Mouse (Mus musculus): ENCODE results near the gene Slc25a20.
A peak's percentile ranks its signal among the peaks of the same experiment; 100 is the strongest.

Gene Slc25a20

GRCm38 (mm10) chr9:108687181-108687580, 25.3 kb downstream of the Slc25a20 start:
- DNase-seq (ENCODE audit: low spot score) = no peak

GRCm38 (mm10) chr9:108687686-108688085, 25.8 kb downstream of the Slc25a20 start:
- DNase-seq (ENCODE audit: low spot score) = no peak

- DNase-seq (ENCODE audit: low spot score) = no peak
Observed at GRCm38 (mm10) chr9:108688451-108688850, 26.6 kb downstream of the Slc25a20 start.

- no peak for DNase-seq (ENCODE audit: low spot score)
Observed at GRCm38 (mm10) chr9:108689106-108689505, 27.2 kb downstream of the Slc25a20 start, which contains the start of gene Prkar2a. Prkar2a (plus strand) TSS chr9:108689314.

- DNase-seq (ENCODE audit: low spot score) = no peak
Observed at GRCm38 (mm10) chr9:108689993-108690392, 28.1 kb downstream of the Slc25a20 start.

- DNase-seq (ENCODE audit: low spot score) = no peak
Observed at GRCm38 (mm10) chr9:108690914-108691313, 29.0 kb downstream of the Slc25a20 start.

- peak; percentile 18 for DNase-seq (ENCODE audit: low spot score)
Observed at GRCm38 (mm10) chr9:108691371-108691770, 29.5 kb downstream of the Slc25a20 start.

- DNase-seq (ENCODE audit: low spot score) = peak; percentile 54
Observed at GRCm38 (mm10) chr9:108691846-108692225, 29.9 kb downstream of the Slc25a20 start.

- peak; percentile 55 for DNase-seq (ENCODE audit: low spot score)
Observed at GRCm38 (mm10) chr9:108692226-108693041, 30.5 kb downstream of the Slc25a20 start.

- no peak for DNase-seq (ENCODE audit: low spot score)
Observed at GRCm38 (mm10) chr9:108693946-108694345, 32.1 kb downstream of the Slc25a20 start.

- DNase-seq (ENCODE audit: low spot score) = no peak
Observed at GRCm38 (mm10) chr9:108694533-108694932, 32.6 kb downstream of the Slc25a20 start.

- no peak for DNase-seq (ENCODE audit: low spot score)
Observed at GRCm38 (mm10) chr9:108702476-108702875, 40.6 kb downstream of the Slc25a20 start.

- DNase-seq (ENCODE audit: low spot score) = no peak
Observed at GRCm38 (mm10) chr9:108703373-108704110, 41.7 kb downstream of the Slc25a20 start.

GRCm38 (mm10) chr9:108704591-108704990, 42.7 kb downstream of the Slc25a20 start:
- no peak for DNase-seq (ENCODE audit: low spot score)

GRCm38 (mm10) chr9:108707212-108707611, 45.3 kb downstream of the Slc25a20 start:
- no peak for DNase-seq (ENCODE audit: low spot score)

- DNase-seq (ENCODE audit: low spot score) = no peak
Observed at GRCm38 (mm10) chr9:108708833-108709232, 46.9 kb downstream of the Slc25a20 start.

- DNase-seq (ENCODE audit: low spot score) = no peak
Observed at GRCm38 (mm10) chr9:108710767-108711166, 48.9 kb downstream of the Slc25a20 start.

GRCm38 (mm10) chr9:108716199-108716598, 54.3 kb downstream of the Slc25a20 start:
- DNase-seq (ENCODE audit: low spot score) = no peak

GRCm38 (mm10) chr9:108723751-108724150, 61.9 kb downstream of the Slc25a20 start:
- no peak for DNase-seq (ENCODE audit: low spot score)

GRCm38 (mm10) chr9:108726116-108726515, 64.2 kb downstream of the Slc25a20 start:
- no peak for DNase-seq (ENCODE audit: low spot score)

GRCm38 (mm10) chr9:108729050-108729449, 67.2 kb downstream of the Slc25a20 start:
- no peak for DNase-seq (ENCODE audit: low spot score)

GRCm38 (mm10) chr9:108732462-108732861, 70.6 kb downstream of the Slc25a20 start:
- DNase-seq (ENCODE audit: low spot score) = no peak
